Mouse (Mus musculus): ENCODE data around the gene Fastkd2. TPM values are rescaled to one million over a fixed set of nuclear protein-coding genes. Genes with fewer than 3 reads are reported as not detected.

Fastkd2 gene
- polyA plus RNA-seq, 1 experiment from 2014 or later: 22.6 TPM

DNA sequence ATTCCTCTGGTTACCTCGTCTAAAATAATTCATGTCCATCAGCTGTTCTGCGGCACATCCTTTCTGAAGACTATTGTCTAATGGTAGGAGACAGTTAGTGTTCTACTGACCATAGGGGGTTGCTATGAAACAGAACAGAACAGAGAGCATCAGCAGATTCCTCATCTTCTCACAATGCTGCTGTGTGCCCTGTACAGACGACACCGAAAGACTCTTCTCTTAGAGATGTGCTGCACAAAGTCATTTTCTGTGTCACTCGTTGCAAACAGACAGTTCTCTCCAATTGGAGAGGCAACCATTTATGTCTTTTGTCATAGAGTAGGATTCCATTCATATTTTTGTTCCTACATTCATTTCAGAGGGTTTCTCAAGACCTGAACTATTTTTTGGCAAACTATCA lies 38.8 kb downstream of the Fastkd2 start, which contains the start of gene 4933402D24Rik:
Gene 4933402D24Rik, minus strand, starts transcription at position 101 of the 400 bp plus-strand sequence.
- Histone ChIP-seq H3K4me1 (ENCODE audit: insufficient read depth) (no peaks in the 10 kb centered on the region), H3K9ac (replicated peaks) (no peak within 1 kb of the TSS), H3K36me3 (replicated peaks; ENCODE audit: insufficient read depth, low read length) (no peaks in the 10 kb centered on the region), H3K27me3 (ENCODE audit: insufficient read depth, low read length) (no peaks in the 10 kb centered on the region), H3K27ac (ENCODE audit: low read depth) (no peak within 1 kb of the TSS), H3K9me3 (ENCODE audit: low read length) (no peaks in the 10 kb centered on the region), H3K4me3 (ENCODE audit: low read depth, low read length) (no peak within 1 kb of the TSS), H3K4me2 (ENCODE audit: low read depth, low read length) (no peak within 1 kb of the TSS)
- DNase-seq (no peak), ATAC-seq (no peak)
- 73% methylated on average over 5 of the region's 5 CpGs for WGBS (ENCODE audit: insufficient replicate concordance)
- TF ChIP-seq CTCF (IDR thresholded peaks at IDR 0.05; ENCODE audit: low read depth): no peak

DNA sequence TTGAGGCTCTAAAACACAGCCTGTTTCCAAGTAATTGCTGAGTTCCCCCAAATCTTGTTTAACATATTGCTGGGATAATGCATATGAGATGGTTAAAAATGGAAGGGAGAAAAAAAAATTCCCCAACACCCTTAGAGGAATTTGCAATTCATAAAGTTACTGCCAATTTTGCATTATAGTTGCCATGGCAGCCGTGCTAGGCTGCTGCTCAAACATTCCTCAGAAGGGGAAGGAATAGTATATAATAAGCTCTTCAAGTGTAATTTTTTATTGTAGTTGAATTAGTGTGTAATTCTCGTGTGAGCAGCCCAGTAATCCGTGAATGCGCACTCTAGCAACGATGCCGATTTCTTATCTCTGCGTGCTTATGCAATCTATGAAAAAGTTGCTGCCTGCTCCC lies 39.9 kb downstream of the Fastkd2 start:
- H3K4me2 ChIP-seq (ENCODE audit: low read depth, low read length): no peak overlapping the region
- H3K4me3 ChIP-seq (ENCODE audit: low read depth, low read length): no peak overlapping the region
- ATAC-seq (no peak), DNase-seq (no peak)
- no peaks in the 10 kb centered on the region for H3K27me3 ChIP-seq (ENCODE audit: insufficient read depth, low read length)
- no peaks in the 10 kb centered on the region for H3K9me3 ChIP-seq (ENCODE audit: low read length)
- TF ChIP-seq EP300 (IDR thresholded peaks at IDR 0.05; ENCODE audit: low read depth) (no peak), CTCF (IDR thresholded peaks at IDR 0.05; ENCODE audit: low read depth) (no peak)
- no peak overlapping the region for H3K27ac ChIP-seq (ENCODE audit: low read depth)
- H3K36me3 ChIP-seq (replicated peaks; ENCODE audit: insufficient read depth, low read length): no peaks in the 10 kb centered on the region
- no peak overlapping the region for H3K9ac ChIP-seq (replicated peaks)
- WGBS (ENCODE audit: insufficient replicate concordance): 81% methylated on average over 7 of the region's 7 CpGs
- H3K4me1 ChIP-seq (ENCODE audit: insufficient read depth): no peaks in the 10 kb centered on the region

DNA sequence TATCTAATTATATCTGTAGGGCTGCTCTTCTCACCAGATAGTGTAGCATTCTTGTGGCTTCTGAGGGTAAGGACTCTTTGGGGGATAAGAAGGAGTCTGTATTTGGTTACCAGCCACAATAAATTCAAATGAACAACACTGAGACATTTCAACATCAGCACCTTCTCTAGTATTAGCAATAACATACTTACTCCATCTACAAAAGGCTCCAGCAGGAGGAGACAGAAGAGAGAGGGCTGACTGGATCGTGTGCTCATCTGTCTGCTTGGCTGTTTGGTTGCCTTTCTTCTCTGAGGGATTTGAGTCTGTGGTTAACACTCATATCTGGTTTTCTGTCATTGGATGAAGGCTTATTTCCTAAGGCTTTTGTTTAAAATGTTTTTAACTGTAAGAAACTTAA lies 46.0 kb downstream of the Fastkd2 start:
- ATAC-seq: no peak
- no peak for DNase-seq
- no peak overlapping the region for H3K4me3 ChIP-seq (ENCODE audit: low read depth, low read length)
- 48% methylated on average over 1 of the region's 1 CpGs for WGBS (ENCODE audit: insufficient replicate concordance)
- H3K36me3 ChIP-seq (replicated peaks; ENCODE audit: insufficient read depth, low read length): no peaks in the 10 kb centered on the region
- no peak for TF ChIP-seq EP300 (IDR thresholded peaks at IDR 0.05; ENCODE audit: low read depth)
- no peak for TF ChIP-seq CTCF (IDR thresholded peaks at IDR 0.05; ENCODE audit: low read depth)
- H3K27me3 ChIP-seq (ENCODE audit: insufficient read depth, low read length): no peaks in the 10 kb centered on the region
- no peak overlapping the region for H3K27ac ChIP-seq (ENCODE audit: low read depth)
- no peaks in the 10 kb centered on the region for H3K9me3 ChIP-seq (ENCODE audit: low read length)
- no peaks in the 10 kb centered on the region for H3K4me1 ChIP-seq (ENCODE audit: insufficient read depth)
- H3K4me2 ChIP-seq (ENCODE audit: low read depth, low read length): no peak overlapping the region
- no peak overlapping the region for H3K9ac ChIP-seq (replicated peaks)

DNA sequence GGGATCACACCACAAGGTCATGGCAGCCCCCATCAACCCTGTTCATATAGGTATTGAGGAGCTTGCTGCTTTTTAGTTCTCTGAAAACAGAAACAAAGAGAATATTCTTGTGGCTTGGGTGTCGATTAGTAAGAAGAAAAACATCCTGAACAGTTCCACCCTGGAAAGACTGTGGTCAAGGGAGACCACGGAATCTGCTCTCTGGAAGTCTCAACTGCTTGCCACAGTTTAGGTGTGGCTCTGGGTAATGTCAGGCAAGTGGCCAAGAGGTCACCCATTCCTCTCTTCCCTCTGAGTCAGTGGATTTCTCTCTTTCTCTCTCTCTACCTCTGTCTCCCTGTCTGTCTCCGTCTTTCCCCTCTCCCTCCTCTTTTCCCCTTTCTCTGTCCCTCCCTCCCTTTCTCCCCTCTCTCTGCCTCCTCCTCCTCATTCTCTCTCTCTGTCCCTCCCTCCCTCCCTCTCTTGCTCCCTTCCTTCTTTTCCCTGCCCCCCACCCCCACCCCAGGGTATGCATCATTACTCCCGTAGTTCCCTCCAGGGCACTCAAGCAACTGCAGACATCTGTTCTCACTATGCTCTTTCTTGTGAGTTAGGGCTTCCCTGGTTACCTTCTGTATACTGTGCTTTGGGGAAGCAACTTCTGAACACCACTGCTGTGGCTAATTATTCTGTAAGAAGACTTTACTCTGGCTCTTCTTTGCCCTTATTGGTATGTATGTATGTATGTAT lies 46.7 kb downstream of the Fastkd2 start:
- 39% methylated on average over 4 of the region's 4 CpGs for WGBS (ENCODE audit: insufficient replicate concordance)
- H3K36me3 ChIP-seq (replicated peaks; ENCODE audit: insufficient read depth, low read length): no peaks in the 10 kb centered on the region
- H3K4me3 ChIP-seq (ENCODE audit: low read depth, low read length): no peak overlapping the region
- no peaks in the 10 kb centered on the region for H3K27me3 ChIP-seq (ENCODE audit: insufficient read depth, low read length)
- H3K9ac ChIP-seq (replicated peaks): no peak overlapping the region
- H3K4me1 ChIP-seq (ENCODE audit: insufficient read depth): no peaks in the 10 kb centered on the region
- ATAC-seq: no peak
- no peak for DNase-seq
- TF ChIP-seq EP300 (IDR thresholded peaks at IDR 0.05; ENCODE audit: low read depth): no peak
- no peak for TF ChIP-seq CTCF (IDR thresholded peaks at IDR 0.05; ENCODE audit: low read depth)
- no peak overlapping the region for H3K27ac ChIP-seq (ENCODE audit: low read depth)
- H3K9me3 ChIP-seq (ENCODE audit: low read length): no peaks in the 10 kb centered on the region
- no peak overlapping the region for H3K4me2 ChIP-seq (ENCODE audit: low read depth, low read length)

DNA sequence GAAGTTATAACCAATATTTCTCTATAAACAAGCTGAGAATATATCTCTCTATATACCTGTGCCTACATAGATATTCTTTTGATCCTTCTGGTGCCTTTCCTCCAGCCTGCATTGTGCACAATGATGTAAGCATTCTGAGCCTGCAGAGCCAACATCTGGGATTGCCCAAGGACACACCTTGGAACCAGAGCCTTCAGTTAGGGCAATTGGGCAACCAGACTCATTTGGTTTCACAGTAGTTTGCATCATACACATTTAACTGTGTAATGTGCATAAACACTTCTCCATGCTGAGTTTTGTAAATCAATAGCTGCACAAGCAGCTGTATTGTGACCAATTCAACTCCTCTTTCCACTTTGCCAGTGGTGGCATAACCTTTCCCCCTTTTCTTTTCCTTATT lies 63.9 kb downstream of the Fastkd2 start:
- TF ChIP-seq EP300 (IDR thresholded peaks at IDR 0.05; ENCODE audit: low read depth) (no peak), CTCF (IDR thresholded peaks at IDR 0.05; ENCODE audit: low read depth) (no peak)
- no peak overlapping the region for H3K27ac ChIP-seq (ENCODE audit: low read depth)
- H3K4me1 ChIP-seq (ENCODE audit: insufficient read depth): no peaks in the 10 kb centered on the region
- H3K27me3 ChIP-seq (ENCODE audit: insufficient read depth, low read length): no peaks in the 10 kb centered on the region
- ATAC-seq (no peak), DNase-seq (no peak)
- H3K4me2 ChIP-seq (ENCODE audit: low read depth, low read length): no peak overlapping the region
- no peak overlapping the region for H3K9ac ChIP-seq (replicated peaks)
- H3K36me3 ChIP-seq (replicated peaks; ENCODE audit: insufficient read depth, low read length): no peaks in the 10 kb centered on the region
- H3K9me3 ChIP-seq (ENCODE audit: low read length): no peaks in the 10 kb centered on the region
- no peak overlapping the region for H3K4me3 ChIP-seq (ENCODE audit: low read depth, low read length)

Other genes with a start within 250 kb of the Fastkd2 start
- gene Gm39653, start 114.6 kb upstream of the Fastkd2 start, polyA plus RNA-seq (2015; fragmentation: Nextera tagmentation; extraction: Ambion mirVana): not detected in 2 replicates
- not detected in 2 replicates for gene Dytn, start 43.7 kb upstream of the Fastkd2 start, polyA plus RNA-seq (2015; fragmentation: Nextera tagmentation; extraction: Ambion mirVana)
- gene Mdh1b, start 296 bp upstream of the Fastkd2 start, polyA plus RNA-seq (2015; fragmentation: Nextera tagmentation; extraction: Ambion mirVana): not detected in 2 replicates
- not detected in 2 replicates for gene 4933402D24Rik, start 38.7 kb downstream of the Fastkd2 start, polyA plus RNA-seq (2015; fragmentation: Nextera tagmentation; extraction: Ambion mirVana)